Mouse (Mus musculus) kidney, postnatal 0 days (tissue): ENCODE results near the gene Gm20605. TPM values are rescaled to one million over a fixed set of nuclear protein-coding genes. Genes with fewer than 3 reads are reported as not detected.
A peak's percentile ranks its signal among the peaks of the same experiment; 100 is the strongest.

Experiments used
- ATAC-seq: fragments of 200-750 bp; cut with Nextera tagmentation; replicated peaks from 2 replicates; pipeline ENCODE4 v1.8.0; 2017; ENCODE audit warnings: low read depth, moderate number of reproducible peaks, moderate TSS enrichment, moderate library complexity; ENCODE audit not compliant: low FRiP score
- DNase-seq: peaks from one replicate; pipeline ENCODE4 v3.0.0-alpha.2; 2016; ENCODE audit warnings: low spot score
- H3K27ac ChIP-seq: fragments of 300-500 bp; sonication (generic); 2 replicates; pipeline ENCODE4 v1.5.1; 2014; ENCODE audit warnings: mild to moderate bottlenecking
- H3K27me3 ChIP-seq: fragments of 300-500 bp; sonication (generic); 2 replicates; pipeline ENCODE4 v1.6.1; 2014; ENCODE audit warnings: low read length, mixed read lengths; ENCODE audit not compliant: insufficient read depth
- H3K36me3 ChIP-seq: fragments of 300-500 bp; sonication (generic); 2 replicates; pipeline ENCODE4 v1.6.1; 2014; ENCODE audit warnings: low read length, mixed read lengths; ENCODE audit not compliant: insufficient read depth
- H3K4me1 ChIP-seq: fragments of 300-500 bp; sonication (generic); replicated peaks from 2 replicates; pipeline ENCODE4 v1.6.1; 2014; ENCODE audit warnings: antibody characterized with exemption, low read length, mixed read lengths; ENCODE audit not compliant: insufficient read depth
- H3K4me2 ChIP-seq: fragments of 300-500 bp; sonication (generic); 2 replicates; pipeline ENCODE4 v1.6.1; 2014; ENCODE audit warnings: mild to moderate bottlenecking, low read length, moderate library complexity, mixed read lengths
- H3K4me3 ChIP-seq: fragments of 300-500 bp; sonication (generic); replicated peaks from 2 replicates; pipeline ENCODE4 v1.5.1; 2014; ENCODE audit warnings: low read depth, low read length
- H3K9ac ChIP-seq: fragments of 300-500 bp; sonication (generic); 2 replicates; pipeline ENCODE4 v1.6.1; 2014; ENCODE audit warnings: low read depth, low read length
- H3K9me3 ChIP-seq: fragments of 300-500 bp; sonication (generic); replicated peaks from 2 replicates; pipeline ENCODE4 v1.6.1; 2016; ENCODE audit warnings: low read length, inconsistent platforms, mixed read lengths
- CTCF ChIP-seq: IDR thresholded peaks from 2 replicates; pipeline ENCODE4 v1.5.1; 2016; ENCODE audit warnings: antibody characterized with exemption, low read depth, mild to moderate bottlenecking, moderate library complexity
- WGBS: fragments of 180-500 bp; shearing (Covaris S2); extraction: QIAGEN DNeasy Blood & Tissue Kit; methylation state at CpG from one replicate; pipeline ENCODE4 v1.1.7; 2014; 5-methylcytosine and 5-hydroxymethylcytosine counted together
- polyA plus RNA-seq: library from polyadenylated mRNA; unstranded; fragments of >200 nt; fragmentation: Nextera tagmentation; extraction: Ambion mirVana; gene quantifications from 2 replicates; pipeline ENCODE4 v1.2.1, GENCODE M21; 2015

Gm20605 gene
- polyA plus RNA-seq, 1 experiment from 2014 or later: 5.3 TPM

DNA sequence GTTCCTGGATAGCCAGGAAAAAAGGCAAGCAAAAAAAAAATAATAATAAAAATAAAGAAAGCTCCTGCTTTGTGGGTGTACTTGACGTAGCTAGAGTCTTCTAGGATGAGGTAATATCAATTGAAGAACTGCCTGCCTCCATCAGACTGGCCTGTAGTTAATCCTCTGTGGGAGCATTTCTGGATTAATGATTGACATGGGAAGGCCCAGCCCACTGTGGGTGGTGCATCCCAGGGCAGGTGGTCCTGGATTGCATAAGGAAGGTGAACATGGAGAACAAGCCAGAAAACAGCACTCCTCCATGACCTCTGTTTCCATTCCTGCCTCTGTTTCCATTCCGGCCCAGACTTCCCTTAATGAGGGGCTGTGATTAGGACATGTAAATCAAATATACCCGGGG, 49.8 kb downstream of the Gm20605 start:
- DNase-seq (no peak), ATAC-seq (no peak)
- H3K4me2 ChIP-seq: no peak overlapping the region
- H3K4me3 ChIP-seq: no peak overlapping the region
- no peaks in the 10 kb centered on the region for H3K27me3 ChIP-seq
- H3K4me1 ChIP-seq: peaks cover 3% of the 10 kb centered on the region; the same call in 1 of the 2 replicates
- 74% methylated on average over 3 of the region's 3 CpGs for WGBS
- TF ChIP-seq CTCF: no peak
- no peak overlapping the region for H3K27ac ChIP-seq
- H3K9me3 ChIP-seq: no peaks in the 10 kb centered on the region
- no peaks in the 10 kb centered on the region for H3K36me3 ChIP-seq
- no peak overlapping the region for H3K9ac ChIP-seq

DNA sequence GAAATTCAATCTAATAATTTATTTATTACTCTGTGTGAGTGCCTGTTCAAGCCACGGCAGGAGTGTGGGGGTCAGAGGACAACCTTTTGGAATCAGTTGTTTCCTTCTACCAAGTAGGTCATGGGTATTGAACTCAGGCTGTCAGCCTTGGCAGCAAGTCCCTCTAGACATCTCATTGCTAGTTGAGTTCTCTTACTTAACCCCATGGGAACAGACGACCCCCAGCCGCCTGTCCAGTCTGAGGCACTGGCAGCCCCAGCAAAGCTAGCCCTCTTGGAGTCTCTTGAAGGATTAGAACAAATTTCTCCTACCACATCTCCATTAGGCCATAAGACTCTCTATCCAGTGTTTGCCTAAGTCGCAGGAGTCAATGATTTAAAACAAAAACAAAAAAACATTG, 50.8 kb downstream of the Gm20605 start:
- no peaks in the 10 kb centered on the region for H3K36me3 ChIP-seq
- no peaks in the 10 kb centered on the region for H3K27me3 ChIP-seq
- H3K4me2 ChIP-seq: no peak overlapping the region
- ATAC-seq (no peak), DNase-seq (no peak)
- no peak overlapping the region for H3K27ac ChIP-seq
- WGBS: 65% methylated on average over 4 of the region's 4 CpGs
- no peak for TF ChIP-seq CTCF
- H3K4me1 ChIP-seq: peaks cover 5% of the 10 kb centered on the region; the same call in 1 of the 2 replicates
- H3K4me3 ChIP-seq: no peak overlapping the region
- no peaks in the 10 kb centered on the region for H3K9me3 ChIP-seq
- H3K9ac ChIP-seq: no peak overlapping the region

GRCm38 (mm10) chr5:137682526-137682925, 53.6 kb downstream of the Gm20605 start:
- ATAC-seq (no peak), DNase-seq (no peak)
- no peak for TF ChIP-seq CTCF

DNA sequence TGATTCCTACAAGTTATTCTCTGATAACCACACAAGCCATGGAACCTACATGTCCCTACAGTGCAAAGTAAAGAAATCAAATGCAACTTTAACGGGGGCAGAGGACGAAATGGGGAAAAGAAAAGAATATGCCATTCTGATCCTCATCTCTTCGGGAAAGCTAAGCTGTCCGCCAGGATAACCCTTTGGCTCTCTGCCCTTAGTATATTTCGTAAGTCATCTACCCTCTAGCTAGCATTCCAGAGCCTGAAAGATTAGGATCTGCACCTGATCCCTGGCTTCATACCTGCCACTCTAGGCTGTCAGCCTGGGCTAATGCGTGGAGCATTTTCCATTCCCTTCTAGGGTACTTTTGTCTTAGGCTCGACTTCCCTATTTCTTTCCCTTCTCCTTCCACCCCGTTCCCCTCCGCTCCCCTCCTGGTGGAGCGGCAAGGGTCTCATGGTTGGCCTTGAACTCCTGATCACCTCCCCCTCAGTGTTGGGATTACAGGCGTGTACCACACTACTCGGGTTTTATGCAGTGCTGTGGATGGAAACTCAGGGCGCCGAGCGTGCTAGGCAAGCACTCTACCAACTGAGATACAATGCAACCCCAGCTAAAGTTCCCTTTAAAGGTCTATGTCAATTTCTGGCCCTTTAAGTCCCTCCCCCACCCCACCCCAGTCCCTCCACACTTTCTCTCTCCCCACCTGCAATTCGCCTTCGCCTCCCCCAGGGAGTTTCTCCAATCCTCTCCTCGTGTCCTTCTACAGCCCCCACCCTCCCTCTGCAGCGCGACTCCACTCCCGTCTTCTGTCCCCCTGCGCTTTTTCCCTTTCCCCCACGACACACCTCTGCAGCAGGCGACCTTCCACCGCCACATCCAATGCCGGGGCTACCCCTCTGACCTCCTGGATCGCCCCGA, 54.7 kb downstream of the Gm20605 start:
- Histone ChIP-seq H3K27ac (peak overlapping the region; percentile 73), H3K4me3 (peak overlapping the region; percentile 61), H3K9ac (peak overlapping the region; percentile 67), H3K4me1 (peaks cover 5% of the 10 kb centered on the region; the same call in 1 of the 2 replicates), H3K9me3 (no peaks in the 10 kb centered on the region), H3K36me3 (no peaks in the 10 kb centered on the region), H3K27me3 (no peaks in the 10 kb centered on the region), H3K4me2 (peak overlapping the region; percentile 93)
- ATAC-seq (no peak), DNase-seq (no peak)
- WGBS: 9% methylated on average over 28 of the region's 28 CpGs
- TF ChIP-seq CTCF: no peak

More at GRCm38 (mm10) chr5:137682526-137682925, 53.6 kb downstream of the Gm20605 start:
- H3K9me3 ChIP-seq: no peaks in the 10 kb centered on the region
- no peak overlapping the region for H3K27ac ChIP-seq
- H3K27me3 ChIP-seq: no peaks in the 10 kb centered on the region
- no peak overlapping the region for H3K4me2 ChIP-seq
- no peak overlapping the region for H3K4me3 ChIP-seq
- H3K4me1 ChIP-seq: peaks cover 5% of the 10 kb centered on the region; the same call in 1 of the 2 replicates
- WGBS: 75% methylated on average over 6 of the region's 6 CpGs
- no peak overlapping the region for H3K9ac ChIP-seq
- H3K36me3 ChIP-seq: no peaks in the 10 kb centered on the region

DNA sequence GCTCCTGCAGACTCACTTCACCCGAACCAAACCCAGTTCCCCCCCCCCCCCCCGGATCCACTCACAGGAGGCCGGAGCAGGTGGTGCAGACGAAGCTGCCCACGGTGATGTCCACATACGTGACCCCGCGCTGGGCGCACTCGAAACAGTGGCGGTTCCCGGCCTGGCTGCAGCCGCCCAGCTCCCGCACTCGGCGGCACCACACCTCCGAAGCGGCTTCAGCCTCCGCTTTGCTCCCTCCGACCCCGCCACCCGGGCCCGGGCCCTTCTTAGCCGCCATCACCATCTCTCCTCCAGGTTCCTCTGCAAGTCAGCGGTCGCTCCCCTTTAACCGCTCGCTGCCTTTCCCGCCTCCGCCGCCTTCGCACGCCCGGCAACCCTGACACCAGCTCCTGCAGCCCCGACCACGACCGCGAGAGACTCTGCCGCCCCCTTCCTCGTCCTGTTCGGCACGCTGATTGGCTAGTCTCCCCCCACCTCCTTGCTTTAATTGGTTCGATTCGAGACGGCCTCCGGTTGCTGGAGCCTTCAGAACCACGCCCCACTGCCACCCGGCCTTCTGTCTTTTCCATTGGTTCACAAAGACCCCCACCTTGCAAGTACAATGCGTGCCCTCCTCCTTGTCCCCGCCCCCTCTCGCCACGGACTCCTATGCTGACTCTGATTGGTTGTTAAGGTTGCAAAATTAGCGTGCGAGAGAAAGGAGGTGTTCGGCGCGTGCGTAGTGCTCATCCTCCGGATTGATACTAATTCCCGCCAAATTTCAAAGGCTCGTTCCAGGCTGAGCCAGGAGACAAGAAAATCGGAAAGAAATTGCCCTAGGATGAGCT, 55.5 kb downstream of the Gm20605 start, which contains the start of gene Agfg2:
Agfg2 (minus strand) TSS at position 433 of the 830 bp plus-strand sequence.
- ATAC-seq (peak; percentile 98), DNase-seq (peak; percentile 100)
- WGBS: under 1% methylated on average over 61 of the region's 62 CpGs
- Histone ChIP-seq H3K9ac (peak within 1 kb of the TSS; percentile 67), H3K4me3 (peak within 1 kb of the TSS; percentile 61), H3K27ac (peak within 1 kb of the TSS; percentile 73), H3K9me3 (no peaks in the 10 kb centered on the region), H3K4me1 (peaks cover 5% of the 10 kb centered on the region; the same call in 1 of the 2 replicates), H3K36me3 (no peaks in the 10 kb centered on the region), H3K4me2 (peak within 1 kb of the TSS; percentile 93), H3K27me3 (no peaks in the 10 kb centered on the region)
- 0 out of 2 replicates have a peak, but pooled peaks have one; percentile 32 for TF ChIP-seq CTCF

- H3K36me3 ChIP-seq: no peaks in the 10 kb centered on the region
- DNase-seq: no peak
- no peak overlapping the region for H3K4me2 ChIP-seq
- no peak for ATAC-seq
- H3K4me1 ChIP-seq: peaks cover 5% of the 10 kb centered on the region; the same call in 1 of the 2 replicates
- no peak overlapping the region for H3K27ac ChIP-seq
- no peak overlapping the region for H3K4me3 ChIP-seq
- TF ChIP-seq CTCF: no peak
- no peaks in the 10 kb centered on the region for H3K27me3 ChIP-seq
- no peak overlapping the region for H3K9ac ChIP-seq
- H3K9me3 ChIP-seq: no peaks in the 10 kb centered on the region
- 95% methylated on average over 3 of the region's 3 CpGs for WGBS
These were observed 56.7 kb downstream of the Gm20605 start for GRCm38 (mm10) chr5:137685653-137686052.
